Mouse (Mus musculus) midbrain, embryonic 14.5 days (tissue): ENCODE data around the gene Wipf2. TPM values are rescaled to one million over a fixed set of nuclear protein-coding genes. Genes with fewer than 3 reads are reported as not detected.

Experiments used
- ATAC-seq: fragments of 200-750 bp; cut with Nextera tagmentation; 2 replicates; pipeline ENCODE4 v1.8.0; 2017; ENCODE audit warnings: moderate number of reproducible peaks, moderate library complexity; ENCODE audit not compliant: low FRiP score, low TSS enrichment
- DNase-seq: peaks from one replicate; pipeline ENCODE4 v3.0.0-alpha.2; 2015
- H3K27ac ChIP-seq: fragments of 300-500 bp; sonication (generic); replicated peaks from 2 replicates; pipeline ENCODE4 v1.5.1; 2014; ENCODE audit warnings: mild to moderate bottlenecking, low read depth, low read length, moderate library complexity
- H3K27me3 ChIP-seq: fragments of 300-500 bp; sonication (generic); 2 replicates; pipeline ENCODE4 v1.6.1; 2014; ENCODE audit warnings: low read length, control low read depth, mixed read lengths; ENCODE audit not compliant: control insufficient read depth, insufficient read depth
- H3K36me3 ChIP-seq: fragments of 300-500 bp; sonication (generic); 2 replicates; pipeline ENCODE4 v1.6.1; 2014; ENCODE audit warnings: low read length, control low read depth; ENCODE audit not compliant: control insufficient read depth, insufficient read depth
- H3K4me1 ChIP-seq: fragments of 300-500 bp; sonication (generic); 2 replicates; pipeline ENCODE4 v1.6.1; 2014; ENCODE audit warnings: mild to moderate bottlenecking, antibody characterized with exemption, low read length, control low read depth; ENCODE audit not compliant: control insufficient read depth, insufficient read depth
- H3K4me2 ChIP-seq: fragments of 300-500 bp; sonication (generic); 2 replicates; pipeline ENCODE4 v1.6.1; 2014; ENCODE audit warnings: mild to moderate bottlenecking, low read length, moderate library complexity
- H3K4me3 ChIP-seq: fragments of 300-500 bp; sonication (generic); replicated peaks from 2 replicates; pipeline ENCODE4 v1.5.1; 2014; ENCODE audit warnings: low read depth, low read length
- H3K9ac ChIP-seq: fragments of 300-500 bp; sonication (generic); replicated peaks from 2 replicates; pipeline ENCODE4 v1.6.1; 2014; ENCODE audit warnings: mild to moderate bottlenecking, low read length, moderate library complexity
- H3K9me3 ChIP-seq: fragments of 300-500 bp; sonication (generic); 2 replicates; pipeline ENCODE4 v1.6.1; 2016; ENCODE audit warnings: low read length, control low read depth, mixed read lengths; ENCODE audit not compliant: control insufficient read depth
- WGBS: fragments of 180-500 bp; shearing (Covaris S2); extraction: QIAGEN DNeasy Blood & Tissue Kit; methylation state at CpG from one replicate; pipeline ENCODE4 v1.1.7; 2014; 5-methylcytosine and 5-hydroxymethylcytosine counted together
- polyA plus RNA-seq: library from polyadenylated mRNA; unstranded; fragments of >200 nt; fragmentation: Nextera tagmentation; extraction: Ambion mirVana; gene quantifications from 2 replicates; pipeline ENCODE4 v1.2.1, GENCODE M21; 2014

The Wipf2 gene
- polyA plus RNA-seq, 1 experiment from 2014 or later = 5.4 TPM

DNA sequence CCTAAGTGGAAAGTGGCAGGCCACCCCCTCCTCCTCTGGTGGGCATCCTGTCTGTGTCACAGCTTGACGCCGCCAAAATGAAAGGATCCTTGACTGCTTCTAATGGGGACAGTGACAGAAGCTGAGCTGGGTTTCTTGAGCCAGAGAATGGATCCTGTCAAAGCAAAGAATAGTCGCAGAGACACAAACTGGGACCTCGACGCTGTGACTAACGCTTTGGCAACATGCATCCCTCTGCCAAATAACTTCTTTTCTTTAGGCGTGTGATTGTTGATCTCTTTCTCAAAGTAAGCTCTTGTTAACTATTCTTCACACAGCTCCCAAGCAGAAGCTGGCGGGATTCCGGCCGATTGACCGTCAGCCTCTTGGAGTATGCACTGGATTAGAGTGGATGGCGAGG, 3.9 kb downstream of the Wipf2 start:
- no peak overlapping the region for H3K27ac ChIP-seq
- 23% methylated on average over 12 of the region's 12 CpGs for WGBS
- peak; percentile 63 for DNase-seq

DNA sequence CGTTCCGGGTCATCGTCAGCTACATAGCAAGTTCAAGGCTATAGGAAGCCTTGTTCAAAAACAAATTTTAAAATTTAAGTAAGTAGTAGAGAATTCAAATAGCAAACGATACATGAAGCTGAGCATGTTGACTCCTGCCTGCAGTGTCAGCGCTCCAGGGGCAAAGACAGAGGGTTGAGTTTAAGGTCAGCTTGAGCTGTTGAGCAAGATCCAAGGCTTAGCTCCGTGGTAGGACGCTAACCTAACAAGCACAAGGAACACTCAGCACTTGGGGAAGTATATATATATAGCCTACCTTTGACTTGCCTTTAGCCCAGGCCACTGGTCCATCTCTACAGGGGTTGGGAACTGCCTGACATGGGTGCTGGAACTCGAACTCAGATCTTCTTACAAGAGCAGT, 6.5 kb downstream of the Wipf2 start:
- Histone ChIP-seq H3K36me3 (peaks cover 30% of the 10 kb centered on the region), H3K9me3 (no peaks in the 10 kb centered on the region), H3K4me2 (no peak overlapping the region), H3K9ac (no peak overlapping the region), H3K27ac (no peak overlapping the region), H3K27me3 (no peaks in the 10 kb centered on the region), H3K4me1 (no peaks in the 10 kb centered on the region), H3K4me3 (no peak overlapping the region)
- 95% methylated on average over 8 of the region's 8 CpGs for WGBS
- no peak for DNase-seq
- ATAC-seq = no peak

More for the DNA sequence above, 3.9 kb downstream of the Wipf2 start:
- Histone ChIP-seq H3K9ac (no peak overlapping the region), H3K9me3 (no peaks in the 10 kb centered on the region), H3K36me3 (peaks cover 25% of the 10 kb centered on the region), H3K27me3 (0 out of 2 replicates have a peak, but pooled peaks cover 2% of the 10 kb centered on the region), H3K4me3 (no peak overlapping the region), H3K4me1 (peaks cover 10% of the 10 kb centered on the region), H3K4me2 (no peak overlapping the region)
- no peak for ATAC-seq

DNA sequence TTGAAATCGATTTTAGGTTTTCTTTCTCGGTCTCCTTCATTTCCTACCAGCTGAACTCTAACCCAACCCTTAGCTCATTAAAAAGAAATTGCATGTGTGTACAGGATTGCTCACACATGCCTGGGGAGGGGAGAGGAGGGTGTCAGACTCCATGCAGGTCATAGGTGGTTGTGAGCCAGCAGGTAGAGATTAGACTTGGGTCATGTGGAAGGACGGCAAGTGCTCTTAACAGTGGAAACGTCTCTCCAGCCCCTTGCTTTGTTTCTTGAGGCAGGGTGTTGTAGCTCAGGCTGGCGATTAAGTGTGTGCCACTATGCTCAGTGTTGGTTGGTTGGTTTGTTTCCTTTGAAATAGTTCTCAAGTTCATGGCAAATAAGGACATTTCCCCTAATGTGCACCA, 7.4 kb downstream of the Wipf2 start:
- DNase-seq (no peak), ATAC-seq (no peak)
- Histone ChIP-seq H3K36me3 (peaks cover 30% of the 10 kb centered on the region), H3K27me3 (no peaks in the 10 kb centered on the region), H3K9ac (no peak overlapping the region), H3K4me1 (no peaks in the 10 kb centered on the region), H3K4me2 (no peak overlapping the region), H3K9me3 (no peaks in the 10 kb centered on the region), H3K27ac (no peak overlapping the region), H3K4me3 (no peak overlapping the region)
- WGBS = 86% methylated on average over 5 of the region's 5 CpGs

DNA sequence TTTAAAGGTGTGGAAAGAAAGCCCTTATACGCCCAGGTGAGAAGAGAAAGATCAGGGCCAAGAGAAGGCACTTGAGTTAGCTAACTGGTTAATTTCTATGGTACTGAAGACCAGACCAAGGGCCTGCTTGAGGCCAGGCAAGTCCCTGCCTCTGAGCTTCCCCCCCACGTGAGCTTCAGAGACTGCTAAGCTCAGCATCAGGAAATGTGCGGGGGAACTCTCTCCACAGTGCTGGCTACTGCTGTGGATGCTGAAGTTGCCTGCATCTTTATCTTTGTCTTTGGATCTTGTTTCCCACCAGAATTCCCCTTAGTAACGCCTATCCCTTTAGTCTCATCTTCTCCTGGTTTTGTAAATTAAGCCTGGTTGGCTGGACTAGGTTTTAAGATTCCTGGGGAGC, 8.0 kb downstream of the Wipf2 start:
- Histone ChIP-seq H3K36me3 (peaks cover 30% of the 10 kb centered on the region), H3K27ac (no peak overlapping the region), H3K4me1 (no peaks in the 10 kb centered on the region), H3K4me2 (no peak overlapping the region), H3K9me3 (no peaks in the 10 kb centered on the region), H3K27me3 (no peaks in the 10 kb centered on the region), H3K4me3 (no peak overlapping the region), H3K9ac (no peak overlapping the region)
- ATAC-seq (no peak), DNase-seq (no peak)
- WGBS = 56% methylated on average over 4 of the region's 4 CpGs

DNA sequence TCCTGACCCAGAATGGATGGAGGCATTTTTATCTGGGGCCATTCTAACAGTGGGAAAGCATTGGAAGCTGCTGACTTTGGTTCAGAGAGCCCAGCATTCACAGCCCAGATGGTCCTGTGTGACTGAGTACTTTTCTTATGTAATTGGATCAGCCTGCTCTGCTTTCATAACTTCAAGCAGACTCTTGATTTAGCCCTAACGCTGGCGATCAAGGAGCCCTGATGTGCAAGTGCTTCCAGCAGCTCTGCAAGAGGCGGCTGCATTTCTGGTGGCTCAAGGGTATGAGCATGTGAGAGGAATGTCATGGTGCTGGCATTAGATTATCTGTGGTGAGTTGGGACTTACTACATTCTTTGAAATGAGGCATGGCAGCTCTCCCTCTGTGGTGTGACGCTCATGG, 8.6 kb downstream of the Wipf2 start:
- 51% methylated on average over 4 of the region's 4 CpGs for WGBS

DNA sequence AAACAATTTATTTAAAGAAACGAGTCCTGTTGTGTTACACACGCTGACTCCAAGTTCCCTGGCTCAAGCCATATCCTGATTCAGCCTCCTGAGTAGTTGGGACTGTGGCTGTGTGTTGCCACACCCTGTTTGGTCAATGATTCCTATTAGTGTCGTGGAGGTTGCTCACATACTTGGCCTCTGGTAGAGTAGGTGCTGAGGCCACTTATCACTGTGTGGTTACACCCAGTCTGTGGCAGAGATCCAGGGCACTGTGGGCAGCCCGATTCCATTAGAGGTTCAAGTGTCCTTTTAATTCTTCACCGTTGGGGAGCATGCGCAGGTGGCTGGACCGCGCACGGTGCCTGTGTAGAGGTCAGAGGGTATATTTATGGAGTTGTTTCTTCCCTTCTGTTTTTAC, 10.5 kb downstream of the Wipf2 start:
- DNase-seq = no peak
- H3K4me2 ChIP-seq = no peak overlapping the region
- H3K27me3 ChIP-seq = no peaks in the 10 kb centered on the region
- H3K36me3 ChIP-seq = peaks cover 21% of the 10 kb centered on the region; the same call in 1 of the 2 replicates
- H3K9ac ChIP-seq = no peak overlapping the region
- H3K4me3 ChIP-seq = no peak overlapping the region
- WGBS = 97% methylated on average over 9 of the region's 9 CpGs
- H3K4me1 ChIP-seq = no peaks in the 10 kb centered on the region
- ATAC-seq = no peak
- no peak overlapping the region for H3K27ac ChIP-seq
- H3K9me3 ChIP-seq = no peaks in the 10 kb centered on the region

More for the DNA sequence above, 8.6 kb downstream of the Wipf2 start:
- Histone ChIP-seq H3K4me3 (no peak overlapping the region), H3K27me3 (no peaks in the 10 kb centered on the region), H3K4me2 (no peak overlapping the region), H3K9ac (no peak overlapping the region), H3K36me3 (peaks cover 30% of the 10 kb centered on the region), H3K9me3 (no peaks in the 10 kb centered on the region), H3K4me1 (no peaks in the 10 kb centered on the region), H3K27ac (no peak overlapping the region; the same call in 1 of the 2 replicates)
- DNase-seq (peak; percentile 30), ATAC-seq (no peak)

DNA sequence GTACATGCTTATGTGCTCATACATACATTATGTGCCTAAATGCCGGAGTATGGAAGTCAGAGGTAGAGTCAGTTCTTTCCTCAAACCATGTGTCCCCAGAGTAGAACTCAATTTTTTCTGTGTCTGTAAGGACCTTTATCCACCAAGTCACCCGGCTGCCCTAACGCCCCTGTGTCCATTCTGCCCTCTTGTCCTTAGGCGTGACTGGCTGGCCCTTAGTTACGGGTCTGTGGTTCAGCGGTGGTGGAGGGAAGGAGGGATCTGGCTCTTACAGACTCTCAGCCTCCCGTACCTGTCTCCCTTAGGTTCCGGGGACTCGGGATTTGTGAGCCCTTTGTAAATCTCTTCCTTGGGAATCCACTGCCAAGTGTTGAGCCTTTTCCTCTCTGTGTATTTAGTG, 13.6 kb downstream of the Wipf2 start:
- Histone ChIP-seq H3K4me3 (no peak overlapping the region), H3K27me3 (no peaks in the 10 kb centered on the region), H3K4me2 (no peak overlapping the region), H3K4me1 (no peaks in the 10 kb centered on the region), H3K27ac (no peak overlapping the region), H3K36me3 (peaks cover 7% of the 10 kb centered on the region; the same call in 1 of the 2 replicates), H3K9me3 (no peaks in the 10 kb centered on the region), H3K9ac (no peak overlapping the region)
- DNase-seq (no peak), ATAC-seq (no peak)
- 70% methylated on average over 9 of the region's 9 CpGs for WGBS

DNA sequence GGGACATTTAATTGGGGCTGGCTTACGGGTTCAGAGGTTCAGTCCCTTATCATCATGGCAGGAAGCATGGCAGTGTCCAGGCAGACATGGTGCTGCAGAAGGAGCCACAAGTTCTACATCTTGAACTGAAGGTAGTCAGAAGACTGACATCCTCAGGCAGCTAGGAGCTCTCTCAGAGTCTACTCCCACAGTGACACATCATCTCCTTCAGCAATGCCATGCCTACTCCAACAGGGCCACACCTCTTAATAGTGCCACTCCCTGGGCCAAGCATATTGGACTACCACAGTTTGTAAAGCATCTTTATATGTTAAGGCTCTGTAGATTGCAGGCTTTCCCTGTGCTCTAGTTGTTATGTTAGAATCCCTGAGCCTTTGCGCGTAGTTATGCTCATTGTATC, 24.3 kb downstream of the Wipf2 start:
- peaks cover 68% of the 10 kb centered on the region for H3K36me3 ChIP-seq
- H3K27me3 ChIP-seq = no peaks in the 10 kb centered on the region
- DNase-seq (no peak), ATAC-seq (no peak)
- no peak overlapping the region for H3K4me2 ChIP-seq
- no peak overlapping the region for H3K9ac ChIP-seq
- H3K4me3 ChIP-seq = no peak overlapping the region
- 97% methylated on average over 3 of the region's 3 CpGs for WGBS
- no peaks in the 10 kb centered on the region for H3K4me1 ChIP-seq
- H3K9me3 ChIP-seq = no peaks in the 10 kb centered on the region
- no peak overlapping the region for H3K27ac ChIP-seq

DNA sequence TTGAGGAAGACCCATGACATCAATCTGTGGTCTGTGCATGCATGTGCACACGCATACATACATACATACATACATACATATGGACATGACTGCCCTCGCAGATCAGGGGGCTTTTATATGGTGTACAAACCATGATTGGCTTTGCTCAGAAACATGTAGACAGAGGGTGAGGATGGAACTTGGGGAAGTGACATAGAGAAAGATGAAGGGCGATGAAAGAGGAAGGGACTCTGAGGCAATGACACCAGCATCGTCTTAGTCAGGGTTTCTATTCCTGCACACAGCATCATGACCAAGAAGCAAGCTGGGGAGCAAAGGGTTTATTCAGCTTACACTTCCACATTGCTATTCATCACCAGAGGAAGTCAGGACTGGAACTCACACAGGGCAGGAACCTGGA, 25.6 kb downstream of the Wipf2 start:
- Histone ChIP-seq H3K9me3 (no peaks in the 10 kb centered on the region), H3K4me3 (no peak overlapping the region), H3K4me1 (no peaks in the 10 kb centered on the region), H3K4me2 (no peak overlapping the region), H3K9ac (no peak overlapping the region), H3K27ac (no peak overlapping the region), H3K36me3 (peaks cover 82% of the 10 kb centered on the region), H3K27me3 (no peaks in the 10 kb centered on the region)
- DNase-seq (no peak), ATAC-seq (no peak)
- 99% methylated on average over 4 of the region's 4 CpGs for WGBS
